Mouse (Mus musculus) heart, embryonic 15.5 days (tissue): ENCODE measurements at regions not wholly inside any gene's neighbourhood (a gene's known extent, or its start where the extent isn't known, plus 50 kb on each side); places are given as distances from the start of the nearest gene placed in this dataset.
"Not testable (repeated sequence)": the region's sequence is repeated elsewhere in the genome, so short reads cannot be mapped to it uniquely, and the experiment has no call there.

Source experiments
- ATAC-seq: fragments of 200-750 bp; cut with Nextera tagmentation; replicated peaks from 2 replicates; pipeline ENCODE4 v1.8.0; 2017; ENCODE audit warnings: low read depth, moderate TSS enrichment; ENCODE audit not compliant: insufficient number of reproducible peaks, insufficient read depth, low FRiP score
- H3K27ac ChIP-seq: fragments of 300-500 bp; sonication (generic); 2 replicates; pipeline ENCODE4 v1.5.1; 2015; ENCODE audit warnings: mild to moderate bottlenecking, inconsistent platforms
- H3K27me3 ChIP-seq: fragments of 300-500 bp; sonication (generic); 2 replicates; pipeline ENCODE4 v1.6.1; 2015; ENCODE audit warnings: inconsistent platforms
- H3K36me3 ChIP-seq: fragments of 300-500 bp; sonication (generic); 2 replicates; pipeline ENCODE4 v1.6.1; 2015; ENCODE audit warnings: mild to moderate bottlenecking, inconsistent platforms
- H3K4me1 ChIP-seq: fragments of 300-500 bp; sonication (generic); replicated peaks from 2 replicates; pipeline ENCODE4 v1.6.1; 2015; ENCODE audit warnings: inconsistent platforms
- H3K4me2 ChIP-seq: fragments of 300-500 bp; sonication (generic); 2 replicates; pipeline ENCODE4 v1.6.1; 2015; ENCODE audit warnings: inconsistent platforms, mild to moderate bottlenecking, moderate library complexity
- H3K4me3 ChIP-seq: fragments of 300-500 bp; sonication (generic); 2 replicates; pipeline ENCODE4 v1.5.1; 2015; ENCODE audit warnings: mild to moderate bottlenecking, inconsistent platforms
- H3K9ac ChIP-seq: fragments of 300-500 bp; sonication (generic); 2 replicates; pipeline ENCODE4 v1.6.1; 2015; ENCODE audit warnings: mild to moderate bottlenecking, inconsistent platforms
- H3K9me3 ChIP-seq: fragments of 300-500 bp; sonication (generic); replicated peaks from 2 replicates; pipeline ENCODE4 v1.6.1; 2016; ENCODE audit warnings: inconsistent platforms
- WGBS: fragments of 180-500 bp; shearing (Covaris S2); methylation state at CpG from one replicate; pipeline ENCODE4 v1.1.7; 2015; ENCODE audit warnings: mixed read lengths; 5-methylcytosine and 5-hydroxymethylcytosine counted together

DNA sequence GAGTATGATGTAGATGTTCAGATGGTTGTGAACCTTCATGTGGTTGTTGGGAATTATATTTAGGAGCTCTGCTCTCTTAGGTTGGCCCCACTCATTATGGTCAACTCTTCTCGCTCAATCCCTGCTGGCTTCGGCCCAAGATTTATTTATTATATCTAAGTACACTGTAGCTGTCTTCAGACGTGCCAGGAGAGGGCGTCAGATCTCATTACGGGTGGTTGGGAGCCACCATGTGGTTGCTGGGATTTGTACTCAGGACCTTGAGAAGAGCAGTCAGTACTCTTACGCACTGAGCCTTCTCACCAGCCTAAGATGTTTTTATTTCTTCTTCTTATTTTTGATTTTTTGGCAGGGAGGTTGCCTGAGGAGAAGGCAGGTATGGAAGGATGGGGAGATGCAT lies 207.1 kb upstream of the Ccdc54 start:
- Histone ChIP-seq H3K4me1 (0 out of 2 replicates have a peak, but pooled peaks cover 1% of the 10 kb centered on the region), H3K36me3 (no peaks in the 10 kb centered on the region), H3K9ac (no peak overlapping the region), H3K27ac (no peak overlapping the region), H3K9me3 (no peaks in the 10 kb centered on the region), H3K4me3 (no peak overlapping the region), H3K4me2 (no peak overlapping the region), H3K27me3 (no peaks in the 10 kb centered on the region)
- WGBS, result 70% methylated on average over 6 of the region's 6 CpGs
- no peak for ATAC-seq

DNA sequence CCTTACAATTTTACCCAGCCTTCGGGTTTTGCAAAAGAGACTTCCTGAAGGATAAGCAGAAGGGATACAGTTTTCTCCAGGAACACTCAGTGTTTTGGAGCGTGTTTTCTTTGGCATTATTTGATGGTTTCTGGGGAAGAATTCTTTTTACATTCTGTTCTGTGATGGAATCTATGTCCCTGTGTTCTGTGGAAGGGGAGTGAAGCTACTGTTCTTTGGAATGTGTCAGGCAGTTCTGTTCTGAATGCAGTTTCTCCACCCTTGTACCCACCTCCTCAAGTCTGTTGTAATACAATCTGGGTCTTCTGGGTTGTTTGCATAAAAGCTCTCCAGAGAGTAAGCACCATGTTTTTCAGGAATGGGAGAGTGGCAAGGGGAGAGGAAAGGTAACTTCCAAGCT lies 202.0 kb upstream of the Ccdc54 start:
- Histone ChIP-seq H3K9ac (no peak overlapping the region), H3K4me3 (no peak overlapping the region), H3K27me3 (no peaks in the 10 kb centered on the region), H3K4me2 (no peak overlapping the region), H3K9me3 (no peaks in the 10 kb centered on the region), H3K36me3 (no peaks in the 10 kb centered on the region), H3K27ac (peak overlapping the region; percentile 58), H3K4me1 (peaks cover 5% of the 10 kb centered on the region; the same call in 1 of the 2 replicates)
- ATAC-seq, result no peak
- WGBS, result 60% methylated on average over 2 of the region's 2 CpGs

DNA sequence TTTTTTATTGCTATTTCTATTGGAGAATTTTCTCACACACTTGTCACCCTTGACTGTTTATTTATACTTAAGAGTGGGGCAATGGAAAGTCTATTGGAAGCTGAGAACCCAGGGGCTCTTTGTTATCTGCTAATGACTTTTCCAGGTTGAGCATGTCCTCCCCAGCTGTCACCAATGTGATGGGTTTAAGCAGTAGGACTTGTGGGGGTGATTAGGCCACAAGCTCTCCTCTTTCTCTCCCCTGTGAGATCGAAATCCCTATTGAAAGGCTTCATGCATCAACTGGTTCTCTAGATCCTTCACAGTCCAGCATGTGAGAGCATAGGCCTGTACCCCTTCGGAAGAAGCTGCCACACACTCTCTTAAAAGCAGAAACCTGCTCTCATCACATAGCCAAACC lies 201.6 kb upstream of the Ccdc54 start:
- Histone ChIP-seq H3K36me3 (no peaks in the 10 kb centered on the region), H3K27me3 (no peaks in the 10 kb centered on the region), H3K4me2 (no peak overlapping the region), H3K27ac (peak overlapping the region; percentile 58), H3K9ac (no peak overlapping the region), H3K9me3 (no peaks in the 10 kb centered on the region), H3K4me1 (peaks cover 5% of the 10 kb centered on the region; the same call in 1 of the 2 replicates), H3K4me3 (no peak overlapping the region)
- no peak for ATAC-seq
- WGBS, result 40% methylated on average over 2 of the region's 2 CpGs

DNA sequence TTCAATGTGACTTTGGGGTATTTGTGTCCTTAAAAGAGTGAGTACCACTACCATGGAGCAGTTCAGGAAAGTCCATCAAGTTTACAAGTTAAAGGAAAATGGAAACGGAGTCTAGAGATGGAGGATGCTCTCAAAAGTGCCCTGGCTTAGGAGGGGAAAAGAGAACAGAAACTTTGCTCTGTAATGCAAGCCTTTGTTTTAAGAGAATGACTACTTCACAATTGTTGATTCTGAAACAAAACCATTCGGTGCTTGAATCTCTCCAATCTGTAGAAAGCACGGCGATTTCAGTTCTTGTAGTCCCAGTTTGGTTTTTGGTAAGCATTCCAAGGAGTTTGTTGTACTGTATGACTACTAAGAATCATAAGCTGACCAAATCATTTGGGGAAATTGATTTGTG lies 197.7 kb upstream of the Ccdc54 start:
- 88% methylated on average over 4 of the region's 4 CpGs for WGBS
- Histone ChIP-seq H3K9me3 (no peaks in the 10 kb centered on the region), H3K4me2 (no peak overlapping the region), H3K4me3 (no peak overlapping the region), H3K36me3 (no peaks in the 10 kb centered on the region), H3K4me1 (peaks cover 26% of the 10 kb centered on the region), H3K27ac (no peak overlapping the region), H3K27me3 (no peaks in the 10 kb centered on the region), H3K9ac (no peak overlapping the region)
- no peak for ATAC-seq

DNA sequence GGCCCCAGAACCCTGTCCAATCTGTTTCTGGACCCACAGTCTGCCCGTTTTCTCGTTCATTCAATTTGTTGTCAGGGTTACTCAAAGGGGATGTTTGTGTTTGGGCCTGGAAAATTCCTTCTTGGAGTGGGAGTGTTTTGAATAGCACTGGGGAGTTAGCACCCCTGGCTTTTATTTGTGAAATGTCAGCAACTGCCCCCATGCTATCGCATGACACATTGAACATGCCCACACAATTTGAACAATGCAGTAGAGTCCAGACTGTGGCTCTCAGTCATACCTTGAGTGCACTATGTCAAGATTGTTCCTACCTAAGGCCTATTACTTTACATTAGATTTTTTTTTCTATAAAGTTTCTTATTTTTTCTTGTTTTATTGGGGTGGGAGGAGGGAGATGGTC lies 195.2 kb upstream of the Ccdc54 start:
- ATAC-seq, result no peak
- Histone ChIP-seq H3K9me3 (no peaks in the 10 kb centered on the region), H3K4me2 (no peak overlapping the region), H3K4me3 (no peak overlapping the region), H3K27me3 (no peaks in the 10 kb centered on the region), H3K4me1 (peaks cover 25% of the 10 kb centered on the region), H3K27ac (no peak overlapping the region), H3K36me3 (no peaks in the 10 kb centered on the region), H3K9ac (no peak overlapping the region)
- 56% methylated on average over 3 of the region's 3 CpGs for WGBS

DNA sequence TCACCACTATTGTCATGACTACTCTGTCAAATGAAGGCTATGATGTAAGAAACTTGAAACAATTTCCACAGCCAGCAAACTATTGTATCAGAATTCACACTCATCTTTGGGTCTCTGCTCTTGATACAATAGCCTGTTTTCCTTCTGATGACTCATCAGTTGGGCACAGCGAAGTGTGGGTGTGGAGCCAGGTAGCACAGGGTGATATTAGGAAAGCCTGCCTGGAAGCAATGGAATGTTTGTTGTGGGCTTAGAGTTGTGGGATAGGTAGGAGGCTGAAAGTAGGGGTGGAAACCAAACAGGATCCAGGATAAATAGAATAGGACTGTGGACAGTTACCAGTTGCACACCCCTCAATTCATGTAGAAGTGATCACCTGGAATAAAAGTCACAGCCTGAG lies 194.4 kb upstream of the Ccdc54 start:
- Histone ChIP-seq H3K9ac (no peak overlapping the region), H3K4me2 (no peak overlapping the region), H3K27ac (no peak overlapping the region), H3K9me3 (no peaks in the 10 kb centered on the region), H3K36me3 (no peaks in the 10 kb centered on the region), H3K27me3 (no peaks in the 10 kb centered on the region), H3K4me3 (no peak overlapping the region), H3K4me1 (peaks cover 25% of the 10 kb centered on the region)
- ATAC-seq, result no peak
- 84% methylated on average over 1 of the region's 1 CpGs for WGBS

DNA sequence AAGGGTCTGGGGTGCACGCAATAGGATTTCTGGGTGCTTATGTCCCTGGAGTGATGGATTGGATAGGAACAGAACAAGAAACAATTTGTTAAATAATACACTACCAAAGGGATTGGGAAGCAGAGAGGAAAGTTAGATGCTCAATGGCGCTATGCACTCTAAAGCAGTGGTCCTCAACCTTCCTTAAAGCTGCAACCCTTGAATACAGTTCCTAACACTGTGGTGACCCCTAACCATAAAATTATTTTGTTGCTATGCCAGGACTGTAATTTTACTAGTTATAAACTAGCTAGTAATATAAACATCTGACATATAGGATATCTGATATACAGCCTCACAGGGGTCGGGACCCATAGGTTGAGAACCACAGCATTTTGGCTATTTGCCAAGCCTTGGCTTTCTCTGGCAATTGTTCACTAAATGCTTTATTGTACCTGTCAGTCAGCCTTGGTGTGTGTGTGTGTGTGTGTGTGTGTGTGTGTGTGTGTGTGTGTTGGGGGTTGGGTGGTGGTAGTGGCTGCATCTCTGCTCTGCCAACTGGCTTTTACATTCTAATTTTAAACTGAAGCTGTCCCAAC lies 193.8 kb upstream of the Ccdc54 start:
- Histone ChIP-seq H3K4me1 (peaks cover 25% of the 10 kb centered on the region), H3K9me3 (no peaks in the 10 kb centered on the region), H3K9ac (no peak overlapping the region), H3K4me2 (peak overlapping the region; percentile 46), H3K27ac (peak overlapping the region; percentile 43), H3K36me3 (no peaks in the 10 kb centered on the region), H3K27me3 (no peaks in the 10 kb centered on the region), H3K4me3 (no peak overlapping the region)
- no peak for ATAC-seq
- 62% methylated on average over 3 of the region's 3 CpGs for WGBS

DNA sequence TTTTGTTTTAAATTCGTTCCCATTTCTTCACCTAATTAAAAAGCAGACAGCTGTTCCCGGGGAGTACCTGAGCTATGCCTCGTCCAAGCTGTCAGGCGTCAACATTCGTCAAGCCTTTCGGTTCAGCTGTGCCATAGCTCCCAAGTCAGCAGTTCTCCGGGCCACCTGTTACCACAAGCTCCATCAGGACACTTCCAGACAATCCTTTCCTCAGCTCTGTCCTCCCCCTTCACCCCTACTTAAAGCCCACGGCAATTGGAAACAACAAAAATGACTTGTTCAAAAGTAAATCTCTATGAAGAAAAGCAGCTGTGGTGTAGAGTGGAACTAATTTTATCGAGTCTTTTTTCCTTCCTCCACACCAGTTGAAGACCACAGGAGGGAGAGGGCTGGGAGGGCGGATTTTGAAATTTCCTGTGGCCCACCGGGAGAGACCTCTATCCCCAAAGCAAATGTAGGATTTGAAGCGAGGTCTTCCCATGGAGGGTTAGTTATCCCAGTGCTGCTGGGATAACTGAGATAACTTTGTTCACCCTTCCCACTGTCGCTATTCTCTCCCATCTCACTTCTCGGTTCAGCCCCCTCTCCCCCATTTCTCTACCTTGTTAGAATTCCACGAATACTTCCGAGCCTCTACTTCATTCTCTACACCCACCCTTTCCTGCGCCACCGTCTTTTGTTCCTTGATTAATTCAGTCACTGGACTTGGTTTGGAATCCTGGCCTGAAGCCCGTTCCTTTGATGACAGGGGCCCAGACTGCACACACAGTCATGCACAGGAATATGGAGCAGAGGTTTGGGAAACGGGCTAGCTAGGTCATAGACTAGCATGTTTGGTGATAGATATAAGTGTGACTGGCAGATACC lies 193.1 kb upstream of the Ccdc54 start:
- H3K27ac ChIP-seq, result peak overlapping the region; percentile 43
- no peaks in the 10 kb centered on the region for H3K27me3 ChIP-seq
- peak overlapping the region; percentile 4; the same call in 1 of the 2 replicates for H3K4me3 ChIP-seq
- H3K4me2 ChIP-seq, result peak overlapping the region; percentile 46
- peaks cover 29% of the 10 kb centered on the region for H3K4me1 ChIP-seq
- ATAC-seq, result no peak; the same call in 1 of the 2 replicates
- no peak overlapping the region for H3K9ac ChIP-seq
- WGBS, result 37% methylated on average over 20 of the region's 20 CpGs
- no peaks in the 10 kb centered on the region for H3K36me3 ChIP-seq
- no peaks in the 10 kb centered on the region for H3K9me3 ChIP-seq

DNA sequence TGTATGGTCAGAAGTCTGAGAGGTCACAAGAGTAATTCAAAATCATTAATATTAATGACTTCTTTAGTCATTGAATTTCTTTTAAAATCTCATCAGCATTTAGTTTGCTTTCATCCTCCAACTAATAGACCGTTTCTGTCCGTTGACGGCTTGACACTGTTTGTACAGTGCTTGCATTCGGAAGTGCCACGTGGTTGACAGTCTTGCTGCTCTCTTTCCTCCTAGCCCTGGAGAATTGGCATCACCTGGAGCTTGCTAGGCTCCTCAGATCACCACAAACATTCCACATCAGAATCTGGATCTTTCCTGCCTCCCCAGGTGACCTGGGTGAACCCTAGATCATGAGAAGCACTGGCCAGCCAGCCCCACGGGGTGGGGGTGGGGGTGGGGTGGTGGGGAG lies 192.3 kb upstream of the Ccdc54 start:
- Histone ChIP-seq H3K9me3 (no peaks in the 10 kb centered on the region), H3K36me3 (no peaks in the 10 kb centered on the region), H3K4me1 (peaks cover 31% of the 10 kb centered on the region), H3K9ac (no peak overlapping the region), H3K27me3 (no peaks in the 10 kb centered on the region), H3K4me3 (no peak overlapping the region), H3K27ac (no peak overlapping the region), H3K4me2 (no peak overlapping the region)
- ATAC-seq, result no peak
- WGBS, result 52% methylated on average over 6 of the region's 6 CpGs

DNA sequence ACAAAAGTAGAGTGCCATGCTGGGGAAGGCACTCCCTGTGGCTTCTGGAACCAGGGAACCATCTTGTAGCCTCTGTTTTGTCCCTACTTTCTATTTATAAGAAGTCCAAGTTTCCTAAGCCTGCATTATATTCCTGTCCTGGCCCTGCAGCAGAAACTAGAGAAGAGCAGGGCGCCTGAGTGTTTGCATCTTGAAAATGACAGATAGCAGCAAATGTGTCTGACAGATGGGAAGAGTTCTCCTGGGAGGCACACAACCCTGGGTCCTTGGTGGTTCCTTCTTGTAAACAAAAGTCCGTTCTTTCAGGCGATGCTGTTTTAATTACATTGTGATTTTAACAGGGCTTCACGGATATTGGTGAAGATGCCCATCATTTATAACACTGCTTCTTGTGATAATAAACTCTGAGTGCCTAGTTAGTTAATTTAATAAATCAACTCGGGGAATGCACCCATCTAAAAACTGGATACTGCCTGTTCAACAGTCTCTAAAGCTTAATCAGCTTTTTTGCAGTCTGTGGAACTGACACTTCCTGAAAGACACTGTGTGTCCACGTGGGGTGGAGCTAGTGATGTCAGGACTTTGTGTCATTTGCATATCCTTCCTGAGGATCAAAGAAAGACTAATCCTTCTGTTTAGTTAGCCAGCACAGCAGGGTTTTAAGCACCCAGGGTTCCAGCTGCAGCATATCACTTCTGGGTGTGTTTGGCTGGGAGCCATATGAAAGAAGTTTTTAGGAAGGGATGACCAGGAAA lies 188.3 kb upstream of the Ccdc54 start:
- peaks cover 15% of the 10 kb centered on the region for H3K4me1 ChIP-seq
- H3K27ac ChIP-seq, result no peak overlapping the region
- H3K9me3 ChIP-seq, result no peaks in the 10 kb centered on the region
- H3K4me2 ChIP-seq, result no peak overlapping the region
- no peak overlapping the region; the same call in 1 of the 2 replicates for H3K9ac ChIP-seq
- WGBS, result 21% methylated on average over 6 of the region's 6 CpGs
- no peak overlapping the region for H3K4me3 ChIP-seq
- no peaks in the 10 kb centered on the region for H3K36me3 ChIP-seq
- ATAC-seq, result no peak
- no peaks in the 10 kb centered on the region for H3K27me3 ChIP-seq

DNA sequence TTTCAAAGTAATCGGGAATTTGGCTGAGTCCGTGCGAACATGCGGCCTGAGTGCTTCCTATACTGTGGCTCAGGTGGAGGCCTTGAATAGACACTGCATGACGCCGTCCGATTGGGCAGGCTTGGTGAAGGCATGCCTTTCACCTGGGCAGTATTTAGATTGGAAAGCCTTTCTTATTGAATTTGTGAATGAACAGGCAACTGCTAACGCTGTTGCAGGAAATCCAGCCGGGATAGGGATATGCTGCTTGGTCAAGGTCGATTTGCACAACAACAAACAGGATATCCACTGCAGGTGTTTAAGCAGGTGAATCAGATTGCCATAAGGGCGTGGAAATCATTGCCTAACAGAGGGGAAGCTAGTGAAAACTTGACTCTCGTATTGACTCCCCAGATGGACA lies 183.7 kb upstream of the Ccdc54 start:
- H3K36me3 ChIP-seq, H3K4me1 ChIP-seq, H3K27me3 ChIP-seq, H3K4me2 ChIP-seq, H3K4me3 ChIP-seq, H3K9ac ChIP-seq, H3K9me3 ChIP-seq, ATAC-seq, H3K27ac ChIP-seq: not testable (repeated sequence)
- 88% methylated on average over 12 of the region's 12 CpGs for WGBS
